Mouse (Mus musculus) kidney, embryonic 15.5 days (tissue): Measurements from ENCODE around the gene Rabgef1. TPM values are rescaled to one million over a fixed set of nuclear protein-coding genes. Genes with fewer than 3 reads are reported as not detected.

Source experiments
- ATAC-seq: fragments of 200-750 bp; cut with Nextera tagmentation; replicated peaks from 2 replicates; pipeline ENCODE4 v1.8.0; 2017; ENCODE audit warnings: moderate TSS enrichment; ENCODE audit not compliant: low FRiP score
- H3K27ac ChIP-seq: fragments of 300-500 bp; sonication (generic); 2 replicates; pipeline ENCODE4 v1.5.1; 2015; ENCODE audit warnings: mild to moderate bottlenecking, inconsistent platforms
- H3K27me3 ChIP-seq: fragments of 300-500 bp; sonication (generic); 2 replicates; pipeline ENCODE4 v1.6.1; 2015; ENCODE audit warnings: inconsistent platforms
- H3K36me3 ChIP-seq: fragments of 300-500 bp; sonication (generic); 2 replicates; pipeline ENCODE4 v1.6.1; 2015; ENCODE audit warnings: inconsistent platforms
- H3K4me1 ChIP-seq: fragments of 300-500 bp; sonication (generic); 2 replicates; pipeline ENCODE4 v1.6.1; 2015; ENCODE audit warnings: inconsistent platforms
- H3K4me2 ChIP-seq: fragments of 300-500 bp; sonication (generic); 2 replicates; pipeline ENCODE4 v1.6.1; 2015; ENCODE audit warnings: moderate library complexity, mild to moderate bottlenecking, inconsistent platforms
- H3K4me3 ChIP-seq: fragments of 300-500 bp; sonication (generic); replicated peaks from 2 replicates; pipeline ENCODE4 v1.5.1; 2015; ENCODE audit warnings: mild to moderate bottlenecking, inconsistent platforms
- H3K9ac ChIP-seq: fragments of 300-500 bp; sonication (generic); 2 replicates; pipeline ENCODE4 v1.6.1; 2015; ENCODE audit warnings: mild to moderate bottlenecking, inconsistent platforms
- H3K9me3 ChIP-seq: fragments of 300-500 bp; sonication (generic); replicated peaks from 2 replicates; pipeline ENCODE4 v1.6.1; 2016; ENCODE audit warnings: inconsistent platforms
- WGBS: fragments of 180-500 bp; shearing (Covaris S2); methylation state at CpG from one replicate; pipeline ENCODE4 v1.1.7; 2015; ENCODE audit warnings: mixed read lengths; 5-methylcytosine and 5-hydroxymethylcytosine counted together
- polyA plus RNA-seq: library from polyadenylated mRNA; unstranded; fragments of >200 nt; fragmentation: Nextera tagmentation; extraction: Ambion mirVana; gene quantifications from 2 replicates; pipeline ENCODE4 v1.2.1, GENCODE M21; 2015

The Rabgef1 gene
- polyA plus RNA-seq, 1 experiment from 2014 or later = 32.1 TPM

GRCm38 (mm10) chr5:130173012-130173411 lies 1.4 kb downstream of the Rabgef1 start:
- no peaks in the 10 kb centered on the region for H3K36me3 ChIP-seq
- no peak overlapping the region for H3K27ac ChIP-seq
- no peaks in the 10 kb centered on the region for H3K9me3 ChIP-seq
- H3K9ac ChIP-seq = peak overlapping the region; percentile 26; the same call in 1 of the 2 replicates
- H3K4me2 ChIP-seq = peak overlapping the region; percentile 70
- H3K27me3 ChIP-seq = no peaks in the 10 kb centered on the region
- 89% methylated on average over 4 of the region's 4 CpGs for WGBS
- peak overlapping the region; percentile 86 for H3K4me3 ChIP-seq
- no peak for ATAC-seq
- H3K4me1 ChIP-seq = peaks cover 33% of the 10 kb centered on the region

GRCm38 (mm10) chr5:130177871-130178270 lies 6.3 kb downstream of the Rabgef1 start:
- Histone ChIP-seq H3K9ac (no peak overlapping the region), H3K27me3 (no peaks in the 10 kb centered on the region), H3K4me3 (no peak overlapping the region), H3K4me2 (no peak overlapping the region), H3K27ac (no peak overlapping the region; the same call in 1 of the 2 replicates), H3K9me3 (no peaks in the 10 kb centered on the region), H3K36me3 (no peaks in the 10 kb centered on the region), H3K4me1 (peaks cover 29% of the 10 kb centered on the region)
- ATAC-seq = no peak
- WGBS = 53% methylated on average over 4 of the region's 4 CpGs

- no peaks in the 10 kb centered on the region for H3K27me3 ChIP-seq
- H3K9me3 ChIP-seq = no peaks in the 10 kb centered on the region
- no peak overlapping the region for H3K4me2 ChIP-seq
- no peak for ATAC-seq
- no peaks in the 10 kb centered on the region for H3K36me3 ChIP-seq
- no peak overlapping the region for H3K4me3 ChIP-seq
- 78% methylated on average over 7 of the region's 7 CpGs for WGBS
- H3K9ac ChIP-seq = no peak overlapping the region
- H3K4me1 ChIP-seq = peaks cover 10% of the 10 kb centered on the region; the same call in 1 of the 2 replicates
- H3K27ac ChIP-seq = no peak overlapping the region
Measured at GRCm38 (mm10) chr5:130180362-130180761, 8.8 kb downstream of the Rabgef1 start.

GRCm38 (mm10) chr5:130181740-130182540 lies 10.3 kb downstream of the Rabgef1 start:
- Histone ChIP-seq H3K27me3 (no peaks in the 10 kb centered on the region), H3K4me1 (peaks cover 10% of the 10 kb centered on the region; the same call in 1 of the 2 replicates), H3K4me3 (no peak overlapping the region), H3K9ac (no peak overlapping the region), H3K9me3 (no peaks in the 10 kb centered on the region), H3K27ac (no peak overlapping the region), H3K4me2 (no peak overlapping the region), H3K36me3 (no peaks in the 10 kb centered on the region)
- 61% methylated on average over 6 of the region's 6 CpGs for WGBS
- no peak for ATAC-seq

GRCm38 (mm10) chr5:130182541-130182821 lies 10.9 kb downstream of the Rabgef1 start:
- peaks cover 2% of the 10 kb centered on the region for H3K36me3 ChIP-seq
- no peak overlapping the region for H3K4me2 ChIP-seq
- 73% methylated on average over 3 of the region's 3 CpGs for WGBS
- H3K4me1 ChIP-seq = peaks cover 10% of the 10 kb centered on the region; the same call in 1 of the 2 replicates
- no peak overlapping the region for H3K27ac ChIP-seq
- H3K9ac ChIP-seq = no peak overlapping the region
- no peaks in the 10 kb centered on the region for H3K27me3 ChIP-seq
- H3K4me3 ChIP-seq = no peak overlapping the region
- no peaks in the 10 kb centered on the region for H3K9me3 ChIP-seq
- ATAC-seq = no peak

- Histone ChIP-seq H3K4me2 (no peak overlapping the region), H3K27me3 (no peaks in the 10 kb centered on the region), H3K9me3 (no peaks in the 10 kb centered on the region), H3K36me3 (peaks cover 19% of the 10 kb centered on the region), H3K27ac (0 out of 2 replicates have a peak overlapping the region, but pooled peaks have one; percentile 33), H3K4me1 (peaks cover 5% of the 10 kb centered on the region; the same call in 1 of the 2 replicates), H3K9ac (no peak overlapping the region), H3K4me3 (no peak overlapping the region)
- WGBS = 82% methylated on average over 9 of the region's 9 CpGs
- no peak for ATAC-seq
Measured at GRCm38 (mm10) chr5:130184193-130184856, 12.7 kb downstream of the Rabgef1 start.

- H3K9me3 ChIP-seq = no peaks in the 10 kb centered on the region
- H3K9ac ChIP-seq = no peak overlapping the region
- no peaks in the 10 kb centered on the region for H3K27me3 ChIP-seq
- H3K4me2 ChIP-seq = no peak overlapping the region
- no peak overlapping the region for H3K27ac ChIP-seq
- no peak for ATAC-seq
- H3K4me3 ChIP-seq = no peak overlapping the region
- H3K4me1 ChIP-seq = peaks cover 5% of the 10 kb centered on the region; the same call in 1 of the 2 replicates
- H3K36me3 ChIP-seq = peaks cover 29% of the 10 kb centered on the region
- WGBS = 81% methylated on average over 6 of the region's 6 CpGs
Measured at GRCm38 (mm10) chr5:130185312-130185711, 13.7 kb downstream of the Rabgef1 start.

GRCm38 (mm10) chr5:130187383-130187782 lies 15.8 kb downstream of the Rabgef1 start:
- 64% methylated on average over 7 of the region's 7 CpGs for WGBS
- Histone ChIP-seq H3K4me1 (peaks cover under 1% of the 10 kb centered on the region; the same call in 1 of the 2 replicates), H3K4me2 (no peak overlapping the region), H3K27ac (no peak overlapping the region), H3K9me3 (no peaks in the 10 kb centered on the region), H3K27me3 (no peaks in the 10 kb centered on the region), H3K9ac (no peak overlapping the region), H3K4me3 (no peak overlapping the region), H3K36me3 (peaks cover 49% of the 10 kb centered on the region)
- ATAC-seq = no peak

GRCm38 (mm10) chr5:130190909-130191308 lies 19.3 kb downstream of the Rabgef1 start:
- 87% methylated on average over 6 of the region's 6 CpGs for WGBS
- no peaks in the 10 kb centered on the region for H3K27me3 ChIP-seq
- H3K36me3 ChIP-seq = peaks cover 77% of the 10 kb centered on the region
- H3K4me1 ChIP-seq = peaks cover 5% of the 10 kb centered on the region; the same call in 1 of the 2 replicates
- no peaks in the 10 kb centered on the region for H3K9me3 ChIP-seq
- no peak overlapping the region for H3K9ac ChIP-seq
- H3K4me3 ChIP-seq = no peak overlapping the region
- no peak for ATAC-seq
- no peak overlapping the region for H3K27ac ChIP-seq
- no peak overlapping the region for H3K4me2 ChIP-seq

- Histone ChIP-seq H3K27ac (peak overlapping the region; percentile 49), H3K36me3 (peaks cover 79% of the 10 kb centered on the region), H3K9ac (no peak overlapping the region), H3K4me2 (no peak overlapping the region), H3K27me3 (no peaks in the 10 kb centered on the region), H3K4me1 (peaks cover 5% of the 10 kb centered on the region; the same call in 1 of the 2 replicates), H3K4me3 (no peak overlapping the region), H3K9me3 (no peaks in the 10 kb centered on the region)
- WGBS = 68% methylated on average over 6 of the region's 6 CpGs
- ATAC-seq = no peak
Measured at GRCm38 (mm10) chr5:130191865-130192264, 20.3 kb downstream of the Rabgef1 start.

- H3K27ac ChIP-seq = peak overlapping the region; percentile 49
- no peaks in the 10 kb centered on the region for H3K27me3 ChIP-seq
- WGBS = 67% methylated on average over 2 of the region's 2 CpGs
- no peak overlapping the region for H3K4me2 ChIP-seq
- no peak overlapping the region for H3K4me3 ChIP-seq
- peaks cover 5% of the 10 kb centered on the region; the same call in 1 of the 2 replicates for H3K4me1 ChIP-seq
- H3K36me3 ChIP-seq = peaks cover 83% of the 10 kb centered on the region
- H3K9ac ChIP-seq = no peak overlapping the region
- no peaks in the 10 kb centered on the region for H3K9me3 ChIP-seq
- ATAC-seq = peak; percentile 29; the same call in 1 of the 2 replicates
Measured at GRCm38 (mm10) chr5:130192356-130192944, 20.9 kb downstream of the Rabgef1 start.

- H3K4me2 ChIP-seq = no peak overlapping the region
- ATAC-seq = peak; percentile 57; the same call in 1 of the 2 replicates
- peak overlapping the region; percentile 52; the same call in 1 of the 2 replicates for H3K27ac ChIP-seq
- H3K36me3 ChIP-seq = peaks cover 84% of the 10 kb centered on the region
- 52% methylated on average over 3 of the region's 3 CpGs for WGBS
- H3K9me3 ChIP-seq = no peaks in the 10 kb centered on the region
- no peak overlapping the region for H3K9ac ChIP-seq
- no peaks in the 10 kb centered on the region for H3K27me3 ChIP-seq
- H3K4me1 ChIP-seq = peaks cover 5% of the 10 kb centered on the region; the same call in 1 of the 2 replicates
- H3K4me3 ChIP-seq = no peak overlapping the region
Measured at GRCm38 (mm10) chr5:130193760-130194159, 22.2 kb downstream of the Rabgef1 start.
